Mouse (Mus musculus) limb, embryonic 14.5 days (tissue): ENCODE results near the gene Pde4b. TPM values are rescaled to one million over a fixed set of nuclear protein-coding genes. Genes with fewer than 3 reads are reported as not detected.

ENCODE experiments used
- ATAC-seq: fragments of 200-750 bp; cut with Nextera tagmentation; 2 replicates; pipeline ENCODE4 v1.8.0; 2017; ENCODE audit warnings: low read depth, moderate number of reproducible peaks, moderate TSS enrichment; ENCODE audit not compliant: low FRiP score
- DNase-seq: peaks from one replicate; pipeline ENCODE4 v3.0.0-alpha.2; 2015; ENCODE audit warnings: low spot score
- H3K27ac ChIP-seq: fragments of 300-500 bp; sonication (generic); replicated peaks from 2 replicates; pipeline ENCODE4 v1.5.1; 2014; ENCODE audit warnings: low read depth, mild to moderate bottlenecking, low read length, moderate library complexity, mixed read lengths
- H3K27me3 ChIP-seq: fragments of 300-500 bp; sonication (generic); 2 replicates; pipeline ENCODE4 v1.6.1; 2014; ENCODE audit warnings: low read length, mixed read lengths; ENCODE audit not compliant: control insufficient read depth, insufficient read depth
- H3K36me3 ChIP-seq: fragments of 300-500 bp; sonication (generic); 2 replicates; pipeline ENCODE4 v1.6.1; 2014; ENCODE audit warnings: mild to moderate bottlenecking, low read length, moderate library complexity, mixed read lengths; ENCODE audit not compliant: control insufficient read depth, insufficient read depth
- H3K4me1 ChIP-seq: fragments of 300-500 bp; sonication (generic); 2 replicates; pipeline ENCODE4 v1.6.1; 2014; ENCODE audit warnings: antibody characterized with exemption, low read length, mixed read lengths; ENCODE audit not compliant: control insufficient read depth, insufficient read depth
- H3K4me2 ChIP-seq: fragments of 300-500 bp; sonication (generic); replicated peaks from 2 replicates; pipeline ENCODE4 v1.6.1; 2014; ENCODE audit warnings: low read depth, mild to moderate bottlenecking, low read length, moderate library complexity; ENCODE audit not compliant: severe bottlenecking
- H3K4me3 ChIP-seq: fragments of 300-500 bp; sonication (generic); replicated peaks from 2 replicates; pipeline ENCODE4 v1.5.1; 2014; ENCODE audit warnings: low read length
- H3K9ac ChIP-seq: fragments of 300-500 bp; sonication (generic); 2 replicates; pipeline ENCODE4 v1.6.1; 2014; ENCODE audit warnings: mild to moderate bottlenecking, low read depth, low read length, moderate library complexity; ENCODE audit not compliant: severe bottlenecking
- H3K9me3 ChIP-seq: fragments of 300-500 bp; sonication (generic); 2 replicates; pipeline ENCODE4 v1.6.1; 2016; ENCODE audit warnings: low read length; ENCODE audit not compliant: control insufficient read depth
- POLR2A ChIP-seq: fragments of 200-500 bp; IDR thresholded peaks from 2 replicates; pipeline ENCODE4 v1.8.0; 2012; ENCODE audit warnings: inconsistent platforms, mild to moderate bottlenecking, moderate library complexity, borderline replicate concordance; ENCODE audit not compliant: insufficient read depth, insufficient read length; ENCODE audit errors: extremely low read depth
- WGBS: fragments of 180-500 bp; shearing (Covaris S2); extraction: QIAGEN DNeasy Blood & Tissue Kit; methylation state at CpG from one replicate; pipeline ENCODE4 v1.1.7; 2014; 5-methylcytosine and 5-hydroxymethylcytosine counted together
- polyA plus RNA-seq, 2 experiments: library from polyadenylated mRNA; depleted of rRNA in 1 of 2; stranded (reverse) in 1 of 2; unstranded in 1 of 2; fragments of >200 nt; fragmentation: Nextera tagmentation in 1 of 2; extraction: Ambion mirVana in 1 of 2; gene quantifications; 2 replicates each; pipeline versions ENCODE4 v1.2.1 to v1.2.3; 2012 to 2014

Pde4b gene
- polyA plus RNA-seq, 2 experiments, result 14.4 to 18.3 TPM

DNA sequence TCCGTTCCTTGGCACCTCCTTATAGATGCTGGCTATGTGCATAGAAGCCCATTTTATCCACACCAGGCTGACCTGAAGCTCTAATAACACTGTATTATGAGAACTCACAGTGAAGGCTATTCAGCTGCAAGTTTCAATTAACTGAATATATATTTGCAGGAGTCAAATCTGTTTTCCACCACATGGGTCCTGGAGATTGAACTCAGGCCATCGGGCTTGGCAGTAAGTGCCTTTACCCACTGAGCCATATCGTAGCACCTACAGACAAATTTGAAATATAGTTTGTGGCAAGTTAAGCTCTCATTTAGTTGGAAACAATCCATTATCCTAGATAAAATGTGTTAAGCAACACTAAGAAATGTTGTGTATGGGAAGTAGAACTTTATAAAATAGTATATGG lies 53.9 kb downstream of the Pde4b start:
- Histone ChIP-seq H3K4me1 (no peaks in the 10 kb centered on the region), H3K27ac (no peak overlapping the region), H3K9me3 (no peaks in the 10 kb centered on the region), H3K4me2 (no peak overlapping the region), H3K4me3 (no peak overlapping the region), H3K36me3 (no peaks in the 10 kb centered on the region), H3K9ac (no peak overlapping the region), H3K27me3 (no peaks in the 10 kb centered on the region)
- DNase-seq (no peak), ATAC-seq (no peak)
- WGBS, result 89% methylated on average over 3 of the region's 3 CpGs
- TF ChIP-seq POLR2A, result no peak

DNA sequence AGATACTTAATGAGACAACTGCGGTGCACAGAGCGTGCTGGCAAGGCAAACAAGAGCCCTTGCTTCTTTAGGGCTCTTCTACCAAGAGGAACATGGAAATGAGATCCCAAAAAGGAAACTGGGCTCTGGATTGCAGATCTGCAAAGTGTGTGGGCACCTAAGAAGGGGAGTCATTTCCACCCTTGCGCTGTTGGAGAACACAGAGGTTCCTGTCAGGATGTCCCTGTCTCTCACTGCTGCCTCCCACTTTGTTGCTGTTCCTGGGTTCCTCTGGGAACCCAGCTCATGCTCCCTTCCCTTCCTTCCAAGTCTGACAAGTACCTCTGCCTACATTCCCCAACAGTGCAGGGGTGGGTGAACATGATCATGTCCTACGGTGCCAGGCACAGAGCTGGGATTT lies 61.4 kb downstream of the Pde4b start:
- Histone ChIP-seq H3K27me3 (no peaks in the 10 kb centered on the region), H3K27ac (no peak overlapping the region), H3K9ac (no peak overlapping the region), H3K4me3 (no peak overlapping the region), H3K4me2 (no peak overlapping the region), H3K9me3 (no peaks in the 10 kb centered on the region), H3K4me1 (no peaks in the 10 kb centered on the region), H3K36me3 (no peaks in the 10 kb centered on the region)
- 85% methylated on average over 4 of the region's 4 CpGs for WGBS
- DNase-seq (no peak), ATAC-seq (no peak)
- TF ChIP-seq POLR2A, result no peak

DNA sequence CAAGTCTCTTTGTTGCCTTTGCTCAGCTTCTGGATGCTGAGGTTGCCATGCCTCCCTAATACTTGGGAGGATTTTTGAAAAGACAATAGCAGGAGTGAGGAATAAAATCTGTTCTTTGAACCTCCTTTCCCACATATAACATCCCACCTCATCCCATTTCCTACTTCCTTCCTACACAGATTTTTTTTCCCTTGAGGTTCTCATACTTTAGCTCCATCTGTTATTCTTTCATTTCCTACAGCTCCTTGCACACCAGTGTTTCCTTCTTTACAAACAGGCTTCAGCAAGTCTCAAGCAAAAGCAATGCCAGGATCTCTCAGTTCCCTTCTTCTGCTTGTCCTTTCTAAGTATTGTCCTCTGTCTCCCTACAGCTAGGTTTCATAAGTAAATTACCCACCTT lies 71.8 kb downstream of the Pde4b start:
- H3K4me3 ChIP-seq, result no peak overlapping the region
- no peaks in the 10 kb centered on the region for H3K36me3 ChIP-seq
- DNase-seq (no peak), ATAC-seq (no peak)
- no peaks in the 10 kb centered on the region for H3K4me1 ChIP-seq
- TF ChIP-seq POLR2A, result no peak
- no peaks in the 10 kb centered on the region for H3K9me3 ChIP-seq
- H3K27ac ChIP-seq, result no peak overlapping the region
- H3K4me2 ChIP-seq, result no peak overlapping the region
- no peaks in the 10 kb centered on the region for H3K27me3 ChIP-seq
- H3K9ac ChIP-seq, result no peak overlapping the region

DNA sequence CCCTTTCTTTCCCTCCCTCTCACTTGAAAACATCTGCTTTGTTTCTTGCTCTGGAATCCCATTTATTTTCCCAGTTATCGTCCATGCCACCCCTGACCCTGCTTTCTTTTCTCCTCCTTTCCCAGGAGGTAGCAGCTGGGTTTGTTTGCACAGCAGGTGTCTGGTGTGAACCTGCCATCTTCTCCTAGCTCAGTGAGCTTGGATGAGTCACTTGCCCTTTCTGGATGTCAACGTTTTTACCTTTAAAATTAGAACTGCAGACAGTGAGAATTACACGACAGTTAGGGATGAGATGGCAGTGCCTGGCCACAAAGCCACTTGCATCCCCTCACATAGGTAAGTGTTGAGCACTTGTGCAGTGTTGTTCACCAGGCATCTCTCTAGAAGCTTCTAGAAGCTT lies 84.3 kb downstream of the Pde4b start:
- Histone ChIP-seq H3K9me3 (no peaks in the 10 kb centered on the region), H3K27me3 (no peaks in the 10 kb centered on the region), H3K36me3 (no peaks in the 10 kb centered on the region), H3K27ac (no peak overlapping the region), H3K4me1 (no peaks in the 10 kb centered on the region), H3K4me2 (no peak overlapping the region), H3K4me3 (no peak overlapping the region), H3K9ac (no peak overlapping the region)
- DNase-seq (no peak), ATAC-seq (no peak)
- no peak for TF ChIP-seq POLR2A
- WGBS, result 40% methylated on average over 3 of the region's 3 CpGs

DNA sequence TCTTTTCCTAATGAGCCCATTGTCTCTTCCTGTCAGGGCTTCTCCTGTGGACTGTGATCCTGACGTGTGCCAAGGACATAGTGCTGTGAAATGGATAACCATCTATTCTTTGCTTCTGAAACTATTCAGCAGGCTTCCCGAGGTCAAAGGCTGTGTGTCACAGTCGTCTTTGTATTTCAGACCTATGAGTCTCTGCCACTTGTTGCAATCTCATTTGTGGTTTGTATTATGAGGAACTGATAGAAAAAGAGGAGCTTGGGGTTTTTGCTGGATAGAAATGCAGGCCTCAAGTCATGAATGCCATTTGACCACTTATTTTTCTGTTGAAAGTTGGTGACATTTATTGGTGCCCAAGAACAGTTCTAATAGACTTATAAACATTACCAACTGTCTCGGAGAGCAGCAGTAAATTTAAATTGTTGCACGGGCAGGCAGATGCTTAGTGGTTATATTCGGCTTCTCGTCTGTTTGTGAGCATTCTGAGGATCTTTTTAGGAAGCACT lies 85.4 kb downstream of the Pde4b start:
- no peak for TF ChIP-seq POLR2A
- 48% methylated on average over 7 of the region's 7 CpGs for WGBS
- no peaks in the 10 kb centered on the region for H3K9me3 ChIP-seq

DNA sequence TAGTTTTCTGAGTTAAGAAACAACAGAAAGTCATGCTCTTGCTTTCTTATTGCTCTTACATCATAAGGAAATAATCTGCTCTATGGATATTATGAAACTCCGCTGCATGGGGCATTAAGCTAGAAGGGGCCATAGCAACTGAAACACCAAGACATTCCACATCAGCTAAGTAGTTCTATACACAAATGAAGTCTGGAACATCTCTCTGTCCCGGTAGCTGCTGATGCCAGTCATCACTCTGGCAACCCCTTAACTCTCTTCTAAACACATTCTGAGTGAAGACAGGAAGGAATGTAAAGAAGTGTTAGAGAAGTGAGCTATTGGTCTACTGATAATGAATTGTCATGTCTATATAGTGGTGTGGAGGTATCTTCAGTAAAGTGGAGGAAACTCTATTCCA lies 88.6 kb downstream of the Pde4b start:
- Histone ChIP-seq H3K4me2 (no peak overlapping the region), H3K9ac (no peak overlapping the region), H3K4me3 (no peak overlapping the region), H3K9me3 (no peaks in the 10 kb centered on the region), H3K27ac (no peak overlapping the region), H3K36me3 (no peaks in the 10 kb centered on the region), H3K4me1 (no peaks in the 10 kb centered on the region), H3K27me3 (no peaks in the 10 kb centered on the region)
- WGBS, result 85% methylated on average over 2 of the region's 2 CpGs
- ATAC-seq (no peak), DNase-seq (no peak)
- TF ChIP-seq POLR2A, result no peak

More for the DNA sequence above, 85.4 kb downstream of the Pde4b start:
- H3K4me3 ChIP-seq, result no peak overlapping the region
- H3K9ac ChIP-seq, result no peak overlapping the region
- H3K4me1 ChIP-seq, result no peaks in the 10 kb centered on the region
- H3K4me2 ChIP-seq, result no peak overlapping the region
- DNase-seq (no peak), ATAC-seq (no peak)
- no peaks in the 10 kb centered on the region for H3K27me3 ChIP-seq
- no peak overlapping the region for H3K27ac ChIP-seq
- H3K36me3 ChIP-seq, result no peaks in the 10 kb centered on the region
